Mouse (Mus musculus) gastrocnemius, postnatal 36 days (tissue): Measurements from ENCODE around the gene Kif20b. TPM values are rescaled to one million over a fixed set of nuclear protein-coding genes. Genes with fewer than 3 reads are reported as not detected.

Experiments
- DNase-seq, 2 experiments: peaks; one replicate each; pipeline ENCODE4 v3.0.0; 2022
- intact Hi-C: fragments of 180-260 bp; cut with DNase I; formaldehyde crosslinking; loops from one replicate; pipeline ENCODE4 v1.15.1; 2025
- microRNA-seq, 2 experiments: library from miRNA; unstranded; fragments of <30 nt; microRNA quantifications; one replicate each; pipeline ENCODE4 v1.2.0; 2021
- total RNA-seq, 2 experiments: library from RNA; stranded (reverse); gene quantifications; 2 replicates each; pipeline ENCODE4 v1.2.3; 2021

Gene Kif20b
- total RNA-seq, 2 experiments from 2014 or later: 1.1 TPM

- intact Hi-C loops: no loop called here
- DNase-seq: no peak
These were observed 15.4 kb upstream of the Kif20b start for GRCm38 (mm10) chr19:34906772-34907171.

GRCm38 (mm10) chr19:34912366-34912765, 9.8 kb upstream of the Kif20b start:
- intact Hi-C loops: no loop called here
- no peak for DNase-seq

GRCm38 (mm10) chr19:34920066-34920465, 2.1 kb upstream of the Kif20b start:
- DNase-seq: no peak
- intact Hi-C loops: loop anchor here (5.0 kb wide), 2 partner anchors 43 to 93 kb away; partner anchors contain the start of gene Pank1

- intact Hi-C loops: loop anchor here (5.0 kb wide), 2 partner anchors 43 to 93 kb away; partner anchors contain the start of gene Pank1
- no peak for DNase-seq
These were observed 1.6 kb upstream of the Kif20b start for GRCm38 (mm10) chr19:34920531-34920930.

- no peak for DNase-seq
- intact Hi-C loops: loop anchor here (5.0 kb wide), 2 partner anchors 44 to 94 kb away; partner anchors contain the start of gene Pank1
These were observed 909 bp upstream of the Kif20b start for GRCm38 (mm10) chr19:34921253-34921651.

GRCm38 (mm10) chr19:34922603-34922963, 422 bp downstream of the Kif20b start:
- intact Hi-C loops: loop anchor here (5.0 kb wide), 2 partner anchors 45 to 95 kb away; partner anchors contain the start of gene Pank1
- DNase-seq: no peak

GRCm38 (mm10) chr19:34947206-34947605, 25.0 kb downstream of the Kif20b start:
- intact Hi-C loops: no loop called here
- no peak for DNase-seq

GRCm38 (mm10) chr19:34953842-34954541, 31.8 kb downstream of the Kif20b start:
- intact Hi-C loops: no loop called here
- DNase-seq: no peak

GRCm38 (mm10) chr19:34959369-34959768, 37.2 kb downstream of the Kif20b start:
- no peak for DNase-seq
- intact Hi-C loops: no loop called here

GRCm38 (mm10) chr19:34984742-34985141, 62.6 kb downstream of the Kif20b start:
- intact Hi-C loops: no loop called here
- no peak for DNase-seq

- intact Hi-C loops: no loop called here
- DNase-seq: no peak
These were observed 68.3 kb downstream of the Kif20b start for GRCm38 (mm10) chr19:34990443-34990842.

- no peak for DNase-seq
- intact Hi-C loops: no loop called here
These were observed 70.9 kb downstream of the Kif20b start for GRCm38 (mm10) chr19:34992969-34993527.

- intact Hi-C loops: no loop called here
- DNase-seq: no peak
These were observed 92.9 kb downstream of the Kif20b start for GRCm38 (mm10) chr19:35015058-35015457.

- DNase-seq: no peak
- intact Hi-C loops: no loop called here
These were observed 95.5 kb downstream of the Kif20b start for GRCm38 (mm10) chr19:35017474-35018208.

GRCm38 (mm10) chr19:35018209-35018581, 96.0 kb downstream of the Kif20b start:
- intact Hi-C loops: no loop called here
- DNase-seq: no peak

Small RNAs within 50 kb of the gene (microRNA-seq; reads per million reads assigned to microRNA genes)
- gene Mir1950: 0 to 0.72 reads per million in 2 experiments

Other genes starting within 250 kb of the Kif20b start
- 1 to 10 TPM in 1 of 2 experiments, under 1 TPM in 1; 0.67 to 1.1 TPM for gene Slc16a12, start 175.1 kb upstream of the Kif20b start, total RNA-seq
- gene Pank1, start 42.9 kb upstream of the Kif20b start, total RNA-seq: 10 to 100 TPM; 11.3 to 20.5 TPM